Mouse (Mus musculus) erythroid progenitor cell, adult 5-6 weeks (primary cell): ENCODE data around the gene Ssb. TPM values are rescaled to one million over a fixed set of nuclear protein-coding genes. Genes with fewer than 3 reads are reported as not detected.
"Not testable (repeated sequence)": the region's sequence is repeated elsewhere in the genome, so short reads cannot be mapped to it uniquely, and the experiment has no call there.

Experiments
- ATAC-seq: replicated peaks from 2 replicates; pipeline ENCODE4 v1.8.0; 2016; ENCODE audit warnings: moderate number of reproducible peaks, mild to moderate bottlenecking, moderate TSS enrichment, inconsistent platforms; ENCODE audit not compliant: poor library complexity, low FRiP score, severe bottlenecking
- total RNA-seq, 2 experiments: library from RNA; stranded (forward) in 1 of 2; stranded (reverse) in 1 of 2; fragments of 150-400 nt in 1 of 2; fragments of 186-747, 209-891 nt in 1 of 2; gene quantifications; 2 replicates each; pipeline versions ENCODE4 v1.2.3 to v1.2.4; 2015 to 2017; ENCODE audit warnings: low replicate concordance in 2 of 2

The Ssb gene
- total RNA-seq, 2 experiments from 2014 or later: 179 to 183 TPM

DNA sequence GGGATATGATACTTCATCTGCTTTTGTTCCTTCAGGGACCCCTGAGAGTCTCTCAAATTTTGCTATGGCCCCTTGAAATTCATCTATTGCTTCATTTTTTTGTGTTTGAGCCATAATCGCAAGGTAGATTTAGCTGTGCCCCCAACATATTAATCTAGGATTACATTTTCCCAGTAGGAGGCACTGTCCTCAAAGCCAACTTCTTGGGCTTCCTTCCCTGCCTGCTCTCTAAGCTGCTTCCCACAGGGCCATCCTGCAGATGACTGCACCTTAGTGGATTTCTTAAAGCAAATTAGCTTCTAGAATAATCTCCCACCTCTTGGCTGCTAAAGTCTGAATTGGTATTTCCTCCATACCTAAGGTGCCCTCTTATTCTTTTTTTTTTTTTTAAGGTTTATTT lies 3.5 kb upstream of the Ssb start:
- no peak for ATAC-seq

DNA sequence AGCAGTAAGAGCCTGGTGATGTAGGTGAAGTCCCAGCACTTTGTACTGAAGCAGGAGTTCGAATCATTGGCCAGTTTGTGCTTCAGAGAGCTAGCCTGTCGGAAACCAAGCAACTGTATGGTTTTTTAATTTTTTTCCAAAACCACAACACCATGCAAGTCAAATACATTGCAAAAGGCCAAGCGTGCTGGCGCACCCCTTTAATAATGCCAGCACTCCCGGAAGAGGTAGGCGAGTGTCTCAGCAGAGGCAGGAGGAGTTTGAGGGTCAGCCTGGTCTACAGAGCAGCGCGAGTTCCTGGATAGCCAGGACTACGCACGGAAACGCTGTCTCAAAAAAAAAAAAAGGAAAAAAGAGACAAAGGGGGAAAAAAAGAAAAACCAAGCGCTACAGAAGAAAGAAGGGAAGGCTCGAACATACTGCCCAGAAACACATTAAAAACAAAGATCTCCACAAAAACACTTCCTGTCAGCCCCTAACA lies 350 bp upstream of the Ssb start:
- peak; percentile 75 for ATAC-seq

GRCm38 (mm10) chr2:69862117-69862657 lies 825 bp downstream of the Ssb start:
- ATAC-seq: peak; percentile 32

GRCm38 (mm10) chr2:69883990-69884391 lies 22.6 kb downstream of the Ssb start:
- no peak for ATAC-seq

GRCm38 (mm10) chr2:69884581-69884980 lies 23.2 kb downstream of the Ssb start:
- no peak for ATAC-seq

- ATAC-seq: peak; percentile 31
Observed at GRCm38 (mm10) chr2:69885050-69885449, 23.7 kb downstream of the Ssb start.

GRCm38 (mm10) chr2:69885451-69886305 lies 24.3 kb downstream of the Ssb start, which contains the start of gene Mettl5:
Gene Mettl5 (minus strand): TSS chr2:69885615.
- ATAC-seq: peak; percentile 99

DNA sequence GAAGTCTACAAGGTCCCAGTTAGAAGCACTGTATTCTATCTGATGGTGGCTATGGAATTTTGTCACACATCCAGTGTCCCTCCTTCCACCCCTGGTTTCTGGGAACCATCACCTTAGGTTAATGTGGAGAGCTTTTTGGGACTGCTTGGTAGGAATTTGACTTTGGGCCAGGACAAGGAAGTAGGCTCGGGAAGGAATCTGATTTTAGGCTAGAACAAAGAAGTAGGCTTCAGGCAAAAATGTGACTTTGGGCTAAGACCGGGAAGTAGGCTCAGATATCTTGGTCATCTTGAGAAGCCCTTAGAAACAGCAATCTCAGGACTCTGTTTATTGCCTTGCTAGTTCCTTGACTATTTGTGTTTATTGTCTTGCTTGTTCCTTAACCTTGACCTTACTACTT lies 27.6 kb downstream of the Ssb start:
- no peak for ATAC-seq

GRCm38 (mm10) chr2:69890843-69891242 lies 29.5 kb downstream of the Ssb start:
- ATAC-seq: no peak

- no peak for ATAC-seq
Observed at GRCm38 (mm10) chr2:69893145-69893544, 31.8 kb downstream of the Ssb start.

DNA sequence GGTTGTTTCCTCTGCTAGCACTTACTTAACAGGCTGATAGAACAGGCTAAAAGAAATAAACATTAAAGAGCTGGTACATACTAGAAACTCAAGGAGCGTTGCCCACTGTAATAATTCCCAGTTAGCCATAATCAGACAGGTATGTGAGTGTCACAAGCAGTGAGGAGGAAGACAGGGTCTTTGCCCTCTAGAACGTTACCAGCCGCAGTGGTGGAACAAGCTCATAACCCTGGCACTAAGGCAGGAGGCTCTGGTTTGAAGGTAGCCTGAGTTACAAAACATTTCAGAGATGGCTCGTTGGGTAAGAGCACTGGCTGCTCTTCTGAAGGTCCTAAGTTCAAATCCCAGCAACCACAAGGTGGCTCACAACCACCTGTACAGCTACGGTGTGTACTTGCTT lies 32.5 kb downstream of the Ssb start:
- ATAC-seq: no peak

GRCm38 (mm10) chr2:69895502-69896223 lies 34.3 kb downstream of the Ssb start:
- ATAC-seq: no peak

GRCm38 (mm10) chr2:69896224-69896581 lies 34.8 kb downstream of the Ssb start:
- peak; percentile 15; the same call in 1 of the 2 replicates for ATAC-seq

DNA sequence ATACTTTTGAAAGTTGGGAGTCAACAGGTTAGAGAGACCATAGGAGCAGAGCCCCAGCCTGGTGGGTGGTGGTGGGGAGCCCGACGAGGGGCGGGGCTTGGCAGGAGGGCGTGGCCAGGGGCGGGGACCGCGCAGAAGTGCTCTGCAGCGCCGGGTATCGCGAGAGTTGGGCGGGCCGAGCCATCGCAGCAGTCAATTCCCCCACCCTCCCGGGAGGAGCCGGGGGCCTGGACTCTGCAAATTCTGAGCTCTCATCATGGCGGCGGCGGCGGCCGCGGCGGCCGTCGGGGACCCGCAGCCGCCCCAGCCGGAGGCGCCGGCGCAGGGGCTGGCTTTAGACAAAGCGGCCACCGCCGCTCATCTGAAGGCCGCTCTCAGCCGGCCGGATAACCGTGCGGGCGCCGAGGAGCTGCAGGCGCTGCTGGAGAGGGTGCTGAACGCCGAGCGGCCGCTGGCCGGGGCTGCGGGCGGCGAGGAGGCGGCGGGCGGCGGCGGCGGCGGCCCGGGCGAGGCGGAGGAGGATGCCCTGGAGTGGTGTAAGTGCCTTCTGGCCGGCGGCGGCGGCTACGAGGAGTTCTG lies 35.8 kb downstream of the Ssb start, which contains the start of gene Ubr3:
Gene Ubr3, plus strand, starts transcription at position 208 of the 579 bp plus-strand sequence.
- peak; percentile 92 for ATAC-seq

DNA sequence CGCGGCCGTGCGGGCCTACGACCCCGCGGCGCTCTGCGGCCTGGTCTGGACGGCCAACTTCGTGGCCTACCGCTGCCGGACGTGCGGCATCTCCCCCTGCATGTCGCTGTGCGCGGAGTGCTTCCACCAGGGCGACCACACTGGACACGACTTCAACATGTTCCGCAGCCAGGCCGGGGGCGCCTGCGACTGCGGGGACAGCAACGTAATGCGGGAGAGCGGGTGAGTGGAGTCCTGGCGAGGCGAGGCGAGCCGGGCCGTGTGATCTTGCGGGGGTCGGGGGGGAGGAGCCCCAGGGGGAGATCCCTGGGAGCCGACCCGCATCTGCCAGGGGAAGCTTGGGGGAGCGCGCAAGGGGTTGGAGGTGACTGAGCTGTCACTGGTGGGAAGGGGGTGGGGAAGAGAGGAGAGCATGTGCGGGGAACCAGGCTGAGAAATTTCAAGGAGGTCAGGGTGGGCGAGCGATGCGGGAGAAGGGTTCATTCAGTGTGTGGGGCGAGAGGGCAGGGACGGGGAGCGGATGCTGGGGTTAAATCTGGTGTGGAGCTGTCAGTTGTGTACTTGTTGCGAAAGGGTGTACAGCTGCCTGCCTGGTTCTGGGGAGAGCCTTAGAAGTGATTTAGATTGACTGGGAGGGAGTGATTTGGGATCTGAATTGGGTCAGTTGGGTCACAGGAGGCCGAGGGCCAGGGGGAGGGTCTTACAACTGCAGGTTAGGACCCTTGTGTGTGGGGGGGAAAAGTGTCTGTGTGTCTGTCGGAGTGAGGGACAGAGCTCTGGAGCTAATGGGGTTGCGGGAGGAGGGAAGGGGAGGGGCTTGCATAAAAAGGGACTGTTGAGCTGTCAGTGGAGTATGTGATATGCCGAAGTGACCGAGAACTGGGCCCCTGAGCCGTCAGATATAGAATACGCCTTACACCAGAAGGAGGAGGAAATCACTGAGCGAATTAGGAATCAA lies 36.5 kb downstream of the Ssb start:
- ATAC-seq: peak; percentile 70

GRCm38 (mm10) chr2:69903541-69903940 lies 42.2 kb downstream of the Ssb start:
- no peak for ATAC-seq

DNA sequence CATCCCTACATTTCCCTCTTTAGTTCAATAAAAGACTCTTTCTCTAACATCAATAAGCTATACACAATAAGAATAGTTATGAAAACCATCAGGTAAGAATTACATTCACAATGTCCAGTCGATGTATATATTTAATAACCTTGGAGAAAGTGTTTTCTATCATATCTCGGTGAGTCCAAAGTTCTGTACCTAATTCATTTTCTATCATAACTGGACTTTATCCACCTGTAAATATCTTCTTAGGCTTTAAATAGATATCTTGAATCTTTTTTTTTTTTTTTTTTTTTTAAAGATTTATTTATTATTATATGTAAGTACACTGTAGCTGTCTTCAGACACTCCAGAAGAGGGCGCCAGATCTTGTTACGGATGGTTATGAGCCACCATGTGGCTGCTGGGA lies 46.0 kb downstream of the Ssb start:
- ATAC-seq: not testable (repeated sequence)

GRCm38 (mm10) chr2:69912801-69913200 lies 51.4 kb downstream of the Ssb start:
- no peak for ATAC-seq

DNA sequence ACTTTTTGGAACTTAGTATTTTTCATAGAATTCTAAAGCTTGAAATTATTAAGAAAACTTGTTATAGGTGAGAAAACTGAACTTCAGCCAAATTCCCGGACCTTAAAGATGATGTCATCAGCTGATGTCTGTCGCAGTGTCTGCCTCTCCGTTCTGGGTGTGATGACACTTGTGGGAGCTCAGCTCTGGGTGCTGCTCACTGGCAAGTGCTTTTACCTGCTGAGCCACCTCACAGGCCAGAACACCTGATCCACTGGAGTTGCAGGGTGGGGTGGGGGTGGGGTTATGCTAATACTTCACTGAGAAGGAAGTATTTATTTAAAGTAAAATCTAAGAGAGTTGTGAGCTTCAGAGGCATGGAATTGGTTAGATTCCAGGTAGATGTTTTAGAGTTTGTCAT lies 55.9 kb downstream of the Ssb start:
- no peak for ATAC-seq
